Mouse (Mus musculus): ENCODE measurements around the gene Glrp1.

DNA sequence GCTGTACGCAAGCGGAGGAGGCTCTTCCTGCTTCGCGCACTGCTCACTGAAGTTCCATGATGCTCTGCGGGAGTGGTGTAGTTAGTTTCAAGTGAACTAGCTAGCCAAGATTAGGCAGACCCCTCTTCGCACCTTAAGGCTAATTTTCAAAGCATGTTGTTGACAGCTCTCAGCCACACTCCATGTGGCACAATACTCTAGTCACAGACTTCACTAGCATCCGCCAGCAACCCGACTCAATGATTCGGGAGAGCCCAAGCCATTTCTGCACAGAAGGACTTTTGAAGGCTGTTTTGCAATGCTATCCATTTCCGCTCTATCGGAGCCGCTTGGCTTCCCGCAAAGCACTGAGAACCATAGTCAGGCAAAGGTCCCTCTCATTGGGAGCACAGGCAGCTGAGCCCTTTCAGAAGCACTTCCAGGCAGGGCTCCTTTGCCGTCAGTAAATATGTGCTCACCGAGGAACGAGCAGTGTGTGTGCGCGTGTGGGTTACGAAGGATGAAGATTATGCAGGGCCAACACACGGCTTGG lies 33.2 kb downstream of the Glrp1 start:
- TF ChIP-seq POLR2A (IDR thresholded peaks at IDR 0.05; ENCODE audit: extremely low read depth, insufficient read depth, low read length), result no peak
- TF ChIP-seq CTCF (IDR thresholded peaks at IDR 0.05; ENCODE audit: extremely low read depth, insufficient read depth, low read length), result no peak

Measured in cortical plate, adult 2 months (tissue).